Mouse (Mus musculus) CH12.LX (cell line): ENCODE measurements at regions not wholly inside any gene's neighbourhood (a gene's known extent, or its start where the extent isn't known, plus 50 kb on each side); places are given as distances from the start of the nearest gene placed in this dataset.

Experiments used
- DNase-seq: peaks from one replicate; pipeline ENCODE4 v3.0.0-alpha.2; 2013; ENCODE audit errors: extremely low read depth
- H3K27ac ChIP-seq: 2 replicates; pipeline ENCODE4 v1.5.1; 2012; ENCODE audit warnings: low read depth, mild to moderate bottlenecking, control low read depth, moderate library complexity; ENCODE audit not compliant: insufficient read depth
- H3K27me3 ChIP-seq: replicated peaks from 2 replicates; pipeline ENCODE3; 2012; ENCODE audit warnings: inconsistent platforms
- H3K36me3 ChIP-seq, 2 experiments: replicated peaks in 1 of 2; 2 replicates each; pipeline versions ENCODE3 to v1.6.1; 2012; ENCODE audit warnings: inconsistent platforms in 1 of 2, low read length in 1 of 2, mild to moderate bottlenecking in 1 of 2, mixed read lengths in 1 of 2, moderate library complexity in 1 of 2; ENCODE audit not compliant: control insufficient read depth in 1 of 2, insufficient read depth in 1 of 2
- H3K4me1 ChIP-seq, 2 experiments: 2 replicates each; pipeline ENCODE4 v1.6.1; 2012; ENCODE audit warnings: inconsistent platforms in 1 of 2, moderate library complexity in 1 of 2; ENCODE audit not compliant: insufficient read depth in 2 of 2, control insufficient read depth in 1 of 2
- H3K4me2 ChIP-seq: 2 replicates; pipeline ENCODE4 v1.6.1; 2012; ENCODE audit warnings: low read depth, mild to moderate bottlenecking, control low read depth; ENCODE audit not compliant: poor library complexity, insufficient read depth, severe bottlenecking
- H3K4me3 ChIP-seq, 3 experiments: fragments of 150-350 bp in 1 of 3; sonication (generic) in 1 of 3; replicated peaks in 1 of 3; 2 replicates each; pipeline versions ENCODE3 to v1.5.1; 2011 to 2012; ENCODE audit warnings: low read depth in 2 of 3, low read length in 2 of 3, mild to moderate bottlenecking in 2 of 3, moderate library complexity in 2 of 3, control low read depth in 1 of 3, improper control_type of control experiment in 1 of 3, inconsistent platforms in 1 of 3, mixed read lengths in 1 of 3; ENCODE audit not compliant: poor library complexity in 1 of 3
- H3K79me2 ChIP-seq: replicated peaks from 2 replicates; pipeline ENCODE4 v1.6.1; 2012; ENCODE audit warnings: mild to moderate bottlenecking, moderate library complexity; ENCODE audit not compliant: control insufficient read depth, poor library complexity, insufficient read depth, severe bottlenecking; ENCODE audit errors: extremely low read depth
- H3K9ac ChIP-seq: 2 replicates; pipeline ENCODE4 v1.6.1; 2012; ENCODE audit warnings: low read depth, mild to moderate bottlenecking, control low read depth, moderate library complexity; ENCODE audit not compliant: insufficient read depth
- H3K9me3 ChIP-seq: replicated peaks from 2 replicates; pipeline ENCODE3; 2012; ENCODE audit warnings: low read length, inconsistent platforms, mixed read lengths
- CHD1 ChIP-seq: IDR thresholded peaks from 2 replicates; pipeline ENCODE4 v1.6.1; 2012; ENCODE audit warnings: low read depth, low read length, improper control_type of control experiment, inconsistent platforms
- CHD2 ChIP-seq: IDR thresholded peaks from 2 replicates; pipeline ENCODE4 v1.6.1; 2011; ENCODE audit warnings: low read length, improper control_type of control experiment
- E2F4 ChIP-seq: IDR thresholded peaks from 2 replicates; pipeline ENCODE4 v1.6.1; 2011; ENCODE audit warnings: low read depth, low read length, improper control_type of control experiment; ENCODE audit not compliant: insufficient replicate concordance
- ETS1 ChIP-seq: conservative IDR thresholded peaks from 2 replicates; pipeline ENCODE4 v1.6.1; 2012; ENCODE audit warnings: low read depth, mild to moderate bottlenecking, inconsistent platforms, low read length, improper control_type of control experiment, moderate library complexity
- GABPA ChIP-seq: IDR thresholded peaks from 2 replicates; pipeline ENCODE4 v1.6.1; 2012; ENCODE audit warnings: low read depth, low read length, improper control_type of control experiment, inconsistent platforms; ENCODE audit not compliant: insufficient replicate concordance
- IRF4 ChIP-seq: IDR thresholded peaks from 2 replicates; pipeline ENCODE4 v1.6.1; 2014; ENCODE audit warnings: low read depth, mild to moderate bottlenecking, inconsistent platforms, low read length, improper control_type of control experiment
- JUN ChIP-seq: IDR thresholded peaks from 2 replicates; pipeline ENCODE4 v1.6.1; 2011; ENCODE audit warnings: low read depth, mild to moderate bottlenecking, low read length, improper control_type of control experiment, moderate library complexity; ENCODE audit not compliant: insufficient read depth
- JUND ChIP-seq: conservative IDR thresholded peaks from 2 replicates; pipeline ENCODE4 v1.6.1; 2011; ENCODE audit warnings: low read depth, low read length, improper control_type of control experiment
- MAFK ChIP-seq: IDR thresholded peaks from 2 replicates; pipeline ENCODE4 v1.6.1; 2011; ENCODE audit warnings: low read length, improper control_type of control experiment; ENCODE audit not compliant: insufficient replicate concordance
- MXI1 ChIP-seq: IDR thresholded peaks from 2 replicates; pipeline ENCODE4 v1.6.1; 2011; ENCODE audit warnings: mild to moderate bottlenecking, low read depth, low read length, improper control_type of control experiment
- NELFE ChIP-seq: IDR thresholded peaks from 2 replicates; pipeline ENCODE4 v1.6.1; 2011; ENCODE audit warnings: low read depth, low read length, improper control_type of control experiment
- NRF1 ChIP-seq: IDR thresholded peaks from 2 replicates; pipeline ENCODE4 v1.6.1; 2014; ENCODE audit warnings: low read depth, mild to moderate bottlenecking, inconsistent platforms, low read length, improper control_type of control experiment, moderate library complexity
- PAX5 ChIP-seq: IDR thresholded peaks from 2 replicates; pipeline ENCODE4 v1.6.1; 2012; ENCODE audit warnings: low read length, inconsistent platforms, mixed read lengths
- POLR2A ChIP-seq: IDR thresholded peaks from 2 replicates; pipeline ENCODE4 v1.6.1; 2011; ENCODE audit warnings: low read depth, mild to moderate bottlenecking, improper control_type of control experiment, low read length
- RAD21 ChIP-seq: IDR thresholded peaks from 2 replicates; pipeline ENCODE4 v1.6.1; 2011; ENCODE audit warnings: low read depth, mild to moderate bottlenecking, low read length, improper control_type of control experiment, moderate library complexity
- SIN3A ChIP-seq: IDR thresholded peaks from 2 replicates; pipeline ENCODE4 v1.6.1; 2012; ENCODE audit warnings: low read length, improper control_type of control experiment, inconsistent platforms
- SMC3 ChIP-seq: IDR thresholded peaks from 2 replicates; pipeline ENCODE4 v1.6.1; 2011; ENCODE audit warnings: low read depth, low read length, improper control_type of control experiment
- TBP ChIP-seq: conservative IDR thresholded peaks from 2 replicates; pipeline ENCODE4 v1.6.1; 2011; ENCODE audit warnings: low read depth, low read length, improper control_type of control experiment
- TCF12 ChIP-seq: IDR thresholded peaks from 2 replicates; pipeline ENCODE4 v1.6.1; 2014; ENCODE audit warnings: low read depth, mild to moderate bottlenecking, inconsistent platforms, low read length, improper control_type of control experiment
- UBTF ChIP-seq: IDR thresholded peaks from 2 replicates; pipeline ENCODE4 v1.6.1; 2012; ENCODE audit warnings: low read depth, mild to moderate bottlenecking, inconsistent platforms, low read length, improper control_type of control experiment, moderate library complexity
- USF2 ChIP-seq: conservative IDR thresholded peaks from 2 replicates; pipeline ENCODE4 v1.6.1; 2011; ENCODE audit warnings: low read depth, low read length, improper control_type of control experiment
- ZNF384 ChIP-seq: IDR thresholded peaks from 2 replicates; pipeline ENCODE4 v1.6.1; 2012; ENCODE audit warnings: low read depth, low read length, improper control_type of control experiment, inconsistent platforms
- dilution Hi-C: fragments of 300-500 bp; cut with MboI; formaldehyde crosslinking; loops from 2 replicates; pipeline ENCODE4 v1.14.3; 2020; ENCODE audit warnings: low sequenced_read_pairs; ENCODE audit not compliant: extremely low pct_unique_long_range_greater_than_20kb, extremely low pct_ligation_motif_present
- in situ Hi-C: fragments of 300-500 bp; cut with MboI; formaldehyde crosslinking; loops from 3 replicates; pipeline ENCODE4 v1.14.3; 2019; ENCODE audit warnings: low sequenced_read_pairs, low pct_ligation_motif_present, low pct_unique_long_range_greater_than_20kb, mixed read lengths

GRCm38 (mm10) chr1:35944376-35944775, 123.8 kb upstream of the Hs6st1 start:
- dilution Hi-C loops, result no loop called here
- peaks cover 2% of the 10 kb centered on the region for H3K9me3 ChIP-seq
- H3K27me3 ChIP-seq, result no peaks in the 10 kb centered on the region
- no peak overlapping the region for H3K9ac ChIP-seq
- no peaks in the 10 kb centered on the region for H3K79me2 ChIP-seq
- no peak for DNase-seq
- no peak overlapping the region for H3K27ac ChIP-seq
- H3K4me2 ChIP-seq, result no peak overlapping the region
- TF ChIP-seq TCF12, result no peak
- no peak for TF ChIP-seq NELFE
- no peak for TF ChIP-seq NRF1
- no peak for TF ChIP-seq GABPA
- TF ChIP-seq UBTF, result no peak
- no peak for TF ChIP-seq ETS1
- TF ChIP-seq MXI1, result no peak
- no peak for TF ChIP-seq MAFK
- TF ChIP-seq JUN, result no peak
- TF ChIP-seq, all 38 proteins: peak for 0
- Histone ChIP-seq H3K4me1 (no peaks in the 10 kb centered on the region), H3K4me3 (no peak overlapping the region), H3K36me3 (no peaks in the 10 kb centered on the region)
- in situ Hi-C loops, result no loop called here

- dilution Hi-C loops (no loop called here), in situ Hi-C loops (no loop called here)
- Histone ChIP-seq H3K36me3 (no peaks in the 10 kb centered on the region), H3K4me1 (no peaks in the 10 kb centered on the region), H3K4me2 (no peak overlapping the region), H3K4me3 (no peak overlapping the region), H3K79me2 (no peaks in the 10 kb centered on the region), H3K9ac (no peak overlapping the region), H3K27me3 (no peaks in the 10 kb centered on the region), H3K27ac (no peak overlapping the region), H3K9me3 (peaks cover 2% of the 10 kb centered on the region)
- no peak for TF ChIP-seq PAX5
- no peak for TF ChIP-seq UBTF
- no peak for TF ChIP-seq ZNF384
- no peak for TF ChIP-seq TCF12
- TF ChIP-seq POLR2A, result no peak
- no peak for DNase-seq
Observed at GRCm38 (mm10) chr1:35944849-35945248, 123.4 kb upstream of the Hs6st1 start.

GRCm38 (mm10) chr1:35945596-35945995, 122.6 kb upstream of the Hs6st1 start:
- H3K4me3 ChIP-seq, result no peak overlapping the region
- H3K4me2 ChIP-seq, result no peak overlapping the region
- H3K36me3 ChIP-seq, result no peaks in the 10 kb centered on the region
- TF ChIP-seq CHD2 (no peak), JUND (no peak), NELFE (no peak), E2F4 (no peak), IRF4 (no peak), SMC3 (no peak), GABPA (no peak), CHD1 (no peak), SIN3A (no peak), USF2 (no peak), TBP (no peak), RAD21 (no peak), MAFK (no peak), UBTF (no peak), PAX5 (no peak)
- TF ChIP-seq, all 38 proteins: peak for 0
- dilution Hi-C loops (no loop called here), in situ Hi-C loops (no loop called here)
- Histone ChIP-seq H3K4me1 (no peaks in the 10 kb centered on the region), H3K79me2 (no peaks in the 10 kb centered on the region), H3K27me3 (no peaks in the 10 kb centered on the region), H3K9ac (no peak overlapping the region), H3K9me3 (peaks cover 2% of the 10 kb centered on the region), H3K27ac (no peak overlapping the region)
- DNase-seq, result no peak
